Mouse (Mus musculus) B cell, adult 2 months (primary cell): ENCODE measurements around the gene Tacc2.

ENCODE experiments used
- DNase-seq, 2 experiments: peaks; one replicate each; pipeline ENCODE4 v3.0.0; 2022

Gene Tacc2

GRCm38 (mm10) chr7:130785923-130786575 is 208.8 kb downstream of the Tacc2 start:
- DNase-seq = no peak

GRCm38 (mm10) chr7:130786708-130787107 is 209.5 kb downstream of the Tacc2 start:
- no peak for DNase-seq

- no peak for DNase-seq
Observed at GRCm38 (mm10) chr7:130787537-130787936, 210.3 kb downstream of the Tacc2 start.

GRCm38 (mm10) chr7:130788950-130789349 is 211.7 kb downstream of the Tacc2 start:
- DNase-seq = no peak

GRCm38 (mm10) chr7:130789456-130789855 is 212.2 kb downstream of the Tacc2 start:
- peak; percentile 26 to 39 for DNase-seq

- no peak for DNase-seq
Observed at GRCm38 (mm10) chr7:130793671-130794070, 216.4 kb downstream of the Tacc2 start.

- no peak for DNase-seq
Observed at GRCm38 (mm10) chr7:130796786-130797185, 219.5 kb downstream of the Tacc2 start.

- no peak for DNase-seq
Observed at GRCm38 (mm10) chr7:130797524-130797923, 220.3 kb downstream of the Tacc2 start.

GRCm38 (mm10) chr7:130799418-130799817 is 222.2 kb downstream of the Tacc2 start:
- no peak for DNase-seq

- DNase-seq = peak in 1 of 2 experiments; percentile 10
Observed at GRCm38 (mm10) chr7:130800681-130801080, 223.4 kb downstream of the Tacc2 start.

GRCm38 (mm10) chr7:130801811-130802210 is 224.6 kb downstream of the Tacc2 start:
- DNase-seq = peak in 1 of 2 experiments; percentile 8

- DNase-seq = no peak
Observed at GRCm38 (mm10) chr7:130803251-130803825, 226.1 kb downstream of the Tacc2 start.

GRCm38 (mm10) chr7:130804991-130805390 is 227.8 kb downstream of the Tacc2 start:
- DNase-seq = no peak

- DNase-seq = no peak
Observed at GRCm38 (mm10) chr7:130807749-130808148, 230.5 kb downstream of the Tacc2 start.

- DNase-seq = no peak
Observed at GRCm38 (mm10) chr7:130808694-130809093, 231.5 kb downstream of the Tacc2 start.

- DNase-seq = no peak
Observed at GRCm38 (mm10) chr7:130810238-130810637, 233.0 kb downstream of the Tacc2 start.

GRCm38 (mm10) chr7:130812407-130812806 is 235.2 kb downstream of the Tacc2 start:
- peak in 1 of 2 experiments; percentile 6 for DNase-seq
